Mouse (Mus musculus): ENCODE measurements around the gene Arhgef39. TPM values are rescaled to one million over a fixed set of nuclear protein-coding genes. Genes with fewer than 3 reads are reported as not detected.
"Not testable (repeated sequence)": the region's sequence is repeated elsewhere in the genome, so short reads cannot be mapped to it uniquely, and the experiment has no call there.

Gene Arhgef39
- total RNA-seq, 2 experiments from 2014 or later, result 11.3 to 15.0 TPM

GRCm38 (mm10) chr4:43508666-43508997 is 9.1 kb upstream of the Arhgef39 start:
- peak in 1 of 2 experiments; percentile 39 for DNase-seq (ENCODE audit: low spot score in 2 of 2)

DNA sequence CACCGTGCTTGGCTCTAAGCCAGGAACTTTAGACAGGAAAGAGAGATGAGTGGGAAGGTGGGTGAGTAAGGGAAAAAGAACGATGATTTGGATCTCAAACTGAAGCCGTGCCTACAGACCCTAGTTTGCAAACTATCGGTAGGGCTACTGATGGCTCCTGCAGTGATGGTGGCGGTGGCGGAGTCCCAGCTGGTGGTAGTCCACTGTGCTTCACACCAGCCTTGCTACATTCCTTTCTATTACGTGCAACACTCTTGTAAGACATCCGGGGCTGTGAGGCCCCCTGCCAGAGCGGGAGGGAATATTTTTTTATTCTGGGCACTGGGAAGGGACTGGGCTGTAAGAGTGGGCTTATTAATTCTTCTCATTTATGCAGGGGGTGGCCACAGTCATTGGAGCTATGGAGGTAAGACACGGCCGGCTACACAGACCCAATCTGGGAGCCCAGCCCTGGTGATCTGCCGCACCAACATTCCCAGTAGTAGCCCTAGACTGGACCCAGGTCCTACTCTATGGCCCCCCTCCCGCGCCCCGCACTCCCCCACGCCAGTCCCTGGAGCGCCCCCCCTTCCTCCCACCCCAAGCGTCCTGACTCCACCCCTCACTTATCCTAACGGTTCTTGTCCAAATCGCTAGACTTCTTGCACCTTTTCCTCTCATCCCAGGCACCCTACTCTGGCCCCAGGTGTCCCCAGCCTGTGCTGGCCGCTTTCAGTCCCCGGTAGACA is 8.6 kb upstream of the Arhgef39 start:
- no peak for DNase-seq (ENCODE audit: low spot score in 2 of 2)

GRCm38 (mm10) chr4:43506536-43507185 is 7.2 kb upstream of the Arhgef39 start, which contains the start of gene Car9:
Gene Car9, plus strand, starts transcription at chr4:43506966.
- DNase-seq (ENCODE audit: low spot score in 2 of 2), result no peak

DNA sequence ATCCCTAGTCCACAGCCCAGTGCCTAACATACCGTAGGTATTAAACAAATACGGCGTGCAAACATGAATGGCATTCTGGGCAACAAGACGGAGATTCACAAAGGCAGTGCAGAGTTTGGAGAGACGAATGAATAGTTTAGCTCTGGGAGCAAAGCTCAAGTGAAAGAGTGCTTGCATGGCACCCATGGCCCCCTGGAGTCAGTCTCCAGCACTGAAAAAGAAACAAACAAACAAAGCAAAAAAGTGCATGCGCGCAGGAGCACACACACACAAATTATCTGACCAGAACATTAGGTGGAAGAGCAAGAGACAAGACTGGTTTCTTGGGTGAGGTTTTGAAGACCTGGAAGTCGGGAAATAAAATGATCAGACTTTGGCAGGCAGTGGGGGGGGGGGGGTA is 6.6 kb upstream of the Arhgef39 start:
- no peak for DNase-seq (ENCODE audit: low spot score in 2 of 2)

- no peak for DNase-seq (ENCODE audit: low spot score in 2 of 2)
These were observed 4.8 kb upstream of the Arhgef39 start for GRCm38 (mm10) chr4:43504269-43504668.

GRCm38 (mm10) chr4:43503506-43503905 is 4.0 kb upstream of the Arhgef39 start:
- no peak for DNase-seq (ENCODE audit: low spot score in 2 of 2)

DNA sequence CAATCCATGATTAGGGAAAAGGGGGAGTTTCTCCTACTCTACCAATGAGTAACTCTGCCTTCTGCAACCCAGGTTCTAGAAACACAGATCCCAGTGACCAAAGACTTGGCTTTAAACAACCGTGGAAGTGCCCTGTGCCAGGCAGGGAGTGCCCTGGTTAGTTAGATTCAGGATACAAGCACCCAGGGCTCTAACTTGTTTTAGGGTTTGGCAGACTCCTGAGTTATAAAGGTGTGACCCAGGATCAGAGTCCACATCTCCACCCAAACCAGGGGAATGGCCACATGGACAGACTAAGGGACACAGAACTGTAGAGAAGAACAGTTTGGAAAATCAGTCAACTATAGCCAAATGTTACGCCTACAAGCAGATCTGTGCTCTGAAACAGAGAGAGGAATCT is 3.5 kb upstream of the Arhgef39 start:
- no peak for DNase-seq (ENCODE audit: low spot score in 2 of 2)

DNA sequence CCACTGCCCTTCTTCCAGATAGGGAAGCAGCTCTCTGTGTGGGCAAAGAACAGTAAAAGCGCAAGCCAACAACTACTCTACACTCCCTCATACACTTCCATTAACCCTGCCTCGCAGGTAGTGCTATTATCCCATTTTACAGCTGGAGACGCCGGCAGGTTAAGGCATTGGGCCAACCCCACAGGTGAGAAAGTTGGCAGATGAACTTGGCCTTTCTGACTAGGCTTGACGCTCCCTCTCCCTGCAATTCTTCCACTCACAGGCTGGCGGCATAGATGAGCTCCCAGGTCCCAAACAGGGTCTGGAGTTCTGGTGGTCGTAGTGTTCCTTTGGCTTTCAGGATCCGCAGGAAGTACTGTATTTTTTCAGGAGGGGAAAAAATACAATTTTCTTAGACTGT is 512 bp downstream of the Arhgef39 start:
- DNase-seq (ENCODE audit: low spot score in 2 of 2), result no peak

- no peak for DNase-seq (ENCODE audit: low spot score in 2 of 2)
These were observed 1.5 kb downstream of the Arhgef39 start for GRCm38 (mm10) chr4:43497946-43498345.

- no peak for DNase-seq (ENCODE audit: low spot score in 2 of 2)
These were observed 2.1 kb downstream of the Arhgef39 start for GRCm38 (mm10) chr4:43497405-43497804.

DNA sequence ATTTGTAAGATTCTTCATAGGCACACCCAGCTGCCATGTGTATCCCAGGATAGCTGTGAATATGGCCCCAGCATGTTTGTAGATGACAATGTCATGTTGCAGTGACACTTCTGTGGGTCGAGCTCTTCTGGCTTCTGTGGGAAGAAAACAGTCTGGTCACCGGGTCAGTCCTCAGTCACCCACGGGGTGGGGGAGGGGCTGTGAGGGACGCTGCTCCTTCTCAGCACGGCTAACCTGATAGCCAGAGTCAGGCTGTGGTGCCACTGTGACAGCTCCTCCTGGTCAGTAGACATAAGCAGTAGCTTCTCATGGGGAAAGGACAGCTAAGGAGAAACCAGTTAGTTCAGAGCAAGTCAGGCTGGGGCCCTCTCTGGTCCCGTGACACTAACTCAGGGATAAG is 2.9 kb downstream of the Arhgef39 start:
- DNase-seq (ENCODE audit: low spot score in 2 of 2), result no peak

DNA sequence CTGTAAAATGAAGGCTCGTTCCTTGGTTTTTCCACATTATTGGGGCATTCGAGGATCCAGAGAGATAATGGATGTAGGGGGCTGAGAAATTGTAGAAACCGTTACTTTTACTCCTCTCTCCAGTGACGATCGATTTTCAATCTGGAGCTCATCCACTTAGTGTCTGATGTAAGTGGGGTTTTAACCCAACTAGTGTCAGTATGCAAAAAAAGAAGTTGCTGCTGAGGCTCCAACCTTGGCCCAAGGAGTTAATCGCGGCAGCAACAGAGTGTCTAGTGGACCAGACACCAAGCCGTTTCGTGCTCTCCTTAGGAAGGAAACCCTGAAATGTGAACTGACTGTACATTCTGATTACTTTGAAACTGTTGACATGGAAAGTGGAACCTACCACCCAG is 5.7 kb downstream of the Arhgef39 start:
- DNase-seq (ENCODE audit: low spot score in 2 of 2), result no peak

GRCm38 (mm10) chr4:43493186-43493845 is 6.2 kb downstream of the Arhgef39 start:
- DNase-seq (ENCODE audit: low spot score in 2 of 2), result peak; percentile 90 to 98

- DNase-seq (ENCODE audit: low spot score in 2 of 2), result peak; percentile 76 to 83
These were observed 6.7 kb downstream of the Arhgef39 start, which contains the start of gene Ccdc107 for GRCm38 (mm10) chr4:43492821-43493185. Gene Ccdc107, plus strand, starts transcription at chr4:43492900.

- DNase-seq (ENCODE audit: low spot score in 2 of 2), result no peak
These were observed 7.2 kb downstream of the Arhgef39 start for GRCm38 (mm10) chr4:43492101-43492820.

DNA sequence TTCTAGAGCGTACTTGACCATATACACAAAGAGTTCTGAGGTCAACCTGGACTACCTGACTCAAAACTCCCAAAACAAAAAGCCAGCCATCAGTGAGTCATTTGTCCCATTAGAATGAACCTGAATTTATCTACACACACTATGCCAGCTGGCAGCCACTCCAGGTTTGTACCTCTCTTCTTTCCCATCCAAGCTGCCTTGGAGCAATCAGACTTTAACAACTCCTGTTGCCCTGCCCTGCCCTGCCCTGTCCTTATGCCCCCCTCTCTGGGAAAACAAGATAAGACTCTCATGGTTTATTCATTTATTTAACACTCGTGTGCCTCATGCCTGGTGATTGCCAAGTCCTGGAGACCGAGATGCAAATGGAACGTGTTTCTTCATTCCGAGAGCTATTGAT is 8.7 kb downstream of the Arhgef39 start:
- no peak for DNase-seq (ENCODE audit: low spot score in 2 of 2)

- no peak for DNase-seq (ENCODE audit: low spot score in 2 of 2)
These were observed 9.9 kb downstream of the Arhgef39 start for GRCm38 (mm10) chr4:43489611-43490010.

GRCm38 (mm10) chr4:43485666-43486065 is 13.8 kb downstream of the Arhgef39 start:
- DNase-seq (ENCODE audit: low spot score in 2 of 2), result not testable (repeated sequence)

DNA sequence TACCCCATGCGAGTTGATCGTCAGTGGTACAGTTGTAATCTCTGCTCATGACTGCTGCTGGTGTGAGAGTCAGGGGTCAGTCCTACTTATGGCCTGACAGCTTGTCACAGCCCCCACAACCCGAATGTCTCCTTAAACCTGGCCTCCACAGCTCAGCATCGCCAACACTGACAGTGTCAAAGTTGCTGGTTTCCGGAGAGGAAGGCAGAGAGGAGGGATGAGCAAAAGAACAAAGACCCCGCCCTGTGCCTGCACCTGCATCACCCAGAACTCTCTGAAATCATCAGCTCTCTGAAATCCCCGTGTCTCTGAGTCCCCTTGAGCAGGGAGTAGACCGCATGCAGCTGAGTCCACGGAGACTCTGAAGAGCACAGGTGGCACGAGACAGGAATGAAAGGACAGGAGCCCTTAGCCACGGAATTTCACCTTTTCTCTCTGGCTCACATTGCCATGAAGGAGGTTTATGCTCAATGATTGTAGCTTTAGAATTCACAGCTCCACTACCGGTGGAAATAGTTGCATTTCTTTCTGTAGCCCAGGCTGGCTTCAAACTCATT is 15.9 kb downstream of the Arhgef39 start, which contains the start of gene Sit1:
Sit1 (minus strand) TSS at position 200 of the 557 bp plus-strand sequence.
- DNase-seq (ENCODE audit: low spot score in 2 of 2), result no peak

- no peak for DNase-seq (ENCODE audit: low spot score in 2 of 2)
These were observed 16.9 kb downstream of the Arhgef39 start for GRCm38 (mm10) chr4:43482591-43482990.

DNA sequence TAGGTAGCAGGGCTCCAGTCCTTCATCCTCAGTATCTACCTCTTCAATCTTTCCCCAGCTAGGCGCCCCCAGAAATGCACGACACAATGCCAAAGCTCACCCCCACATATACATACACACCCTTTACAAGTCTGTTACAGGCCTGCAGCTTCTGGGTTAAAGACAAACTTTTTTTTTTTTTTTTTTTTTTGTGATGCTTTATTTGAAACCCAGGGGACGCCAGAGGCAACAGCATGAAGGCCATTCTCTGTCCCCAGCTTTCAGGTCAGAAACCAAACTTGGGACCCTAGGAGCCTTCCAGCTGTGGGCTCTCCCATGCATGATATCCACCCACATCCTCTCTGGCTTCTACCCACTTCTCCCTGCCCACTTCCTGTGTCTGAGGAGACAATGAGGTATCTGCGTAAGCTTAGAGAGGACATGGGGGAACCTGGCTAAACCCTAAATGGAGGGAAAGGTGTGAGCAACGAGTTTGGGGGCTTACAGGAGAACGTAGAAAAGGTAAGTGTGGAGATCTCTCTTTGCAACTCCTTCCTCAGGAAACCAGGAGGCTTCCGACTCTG is 17.5 kb downstream of the Arhgef39 start:
- DNase-seq (ENCODE audit: low spot score in 2 of 2), result no peak
